Mouse (Mus musculus) ES-E14 (cell line): Measurements from ENCODE around the gene Ociad1. TPM values are rescaled to one million over a fixed set of nuclear protein-coding genes. Genes with fewer than 3 reads are reported as not detected.
A peak's percentile ranks its signal among the peaks of the same experiment; 100 is the strongest.

Experiments used
- DNase-seq: peaks from one replicate; pipeline ENCODE4 v3.0.0-alpha.2; 2013; ENCODE audit warnings: low read depth, low spot score
- H3K27ac ChIP-seq: 2 replicates; pipeline ENCODE4 v1.5.1; 2012; ENCODE audit warnings: low read depth, mild to moderate bottlenecking, low read length, moderate library complexity, mixed read lengths; ENCODE audit not compliant: poor library complexity, insufficient read depth, severe bottlenecking
- H3K36me3 ChIP-seq: 2 replicates; pipeline ENCODE4 v1.6.1; 2012; ENCODE audit warnings: mild to moderate bottlenecking, low read length, moderate library complexity, mixed read lengths; ENCODE audit not compliant: control insufficient read depth, poor library complexity, insufficient read depth, severe bottlenecking
- H3K4me1 ChIP-seq, 2 experiments: fragments of 150-350 bp in 1 of 2; sonication (generic) in 1 of 2; 2 replicates each; pipeline ENCODE4 v1.6.1; 2012; ENCODE audit warnings: low read length in 2 of 2, mild to moderate bottlenecking in 1 of 2, mixed read lengths in 1 of 2; ENCODE audit not compliant: control insufficient read depth in 2 of 2, insufficient read depth in 2 of 2, poor library complexity in 1 of 2
- H3K4me3 ChIP-seq, 2 experiments: fragments of 150-350 bp in 1 of 2; sonication (generic) in 1 of 2; 2 replicates each; pipeline ENCODE4 v1.5.1; 2012; ENCODE audit warnings: low read length in 2 of 2, low read depth in 1 of 2, mild to moderate bottlenecking in 1 of 2, mixed read lengths in 1 of 2; ENCODE audit not compliant: insufficient read depth in 1 of 2, poor library complexity in 1 of 2, severe bottlenecking in 1 of 2
- H3K9ac ChIP-seq: 2 replicates; pipeline ENCODE4 v1.6.1; 2012; ENCODE audit warnings: low read depth, mild to moderate bottlenecking, low read length, mixed read lengths; ENCODE audit not compliant: poor library complexity, insufficient read depth, severe bottlenecking
- H3K9me3 ChIP-seq: fragments of 150-350 bp; sonication (generic); 2 replicates; pipeline ENCODE4 v1.6.1; 2012; ENCODE audit warnings: low read depth, mild to moderate bottlenecking, low read length; ENCODE audit not compliant: control insufficient read depth, insufficient read depth
- CHD2 ChIP-seq: IDR thresholded peaks from 2 replicates; pipeline ENCODE4 v1.6.1; 2014; ENCODE audit warnings: mild to moderate bottlenecking, low read depth, low read length, inconsistent platforms
- HCFC1 ChIP-seq: IDR thresholded peaks from 2 replicates; pipeline ENCODE4 v1.6.1; 2012; ENCODE audit warnings: low read length, inconsistent platforms, borderline replicate concordance; ENCODE audit not compliant: insufficient read depth
- MAFK ChIP-seq: IDR thresholded peaks from 2 replicates; pipeline ENCODE4 v1.6.1; 2014; ENCODE audit warnings: mild to moderate bottlenecking, low read depth, low read length, inconsistent platforms; ENCODE audit not compliant: insufficient read depth
- ZC3H11A ChIP-seq: IDR thresholded peaks from 2 replicates; pipeline ENCODE4 v1.6.1; 2012; ENCODE audit warnings: low read depth, mild to moderate bottlenecking, inconsistent platforms, low read length, borderline replicate concordance
- ZNF384 ChIP-seq: IDR thresholded peaks from 2 replicates; pipeline ENCODE4 v1.6.1; 2012; ENCODE audit warnings: low read depth, low read length, inconsistent platforms
- in situ Hi-C, 2 experiments: fragments of 600-800 bp; cut with MboI; formaldehyde crosslinking; loops; one replicate each; pipeline ENCODE4 v1.15.1; 2025; ENCODE audit warnings: low sequenced_read_pairs in 2 of 2, inconsistent platforms in 1 of 2; ENCODE audit not compliant: unreplicated experiment in 2 of 2
- total RNA-seq: library from RNA; depleted of rRNA; stranded (reverse); fragments of 300-350 nt; gene quantifications from 2 replicates; pipeline ENCODE4 v1.2.3, GENCODE M21; 2012; rRNA removed

The Ociad1 gene
- total RNA-seq, 1 experiment = 123 TPM

DNA sequence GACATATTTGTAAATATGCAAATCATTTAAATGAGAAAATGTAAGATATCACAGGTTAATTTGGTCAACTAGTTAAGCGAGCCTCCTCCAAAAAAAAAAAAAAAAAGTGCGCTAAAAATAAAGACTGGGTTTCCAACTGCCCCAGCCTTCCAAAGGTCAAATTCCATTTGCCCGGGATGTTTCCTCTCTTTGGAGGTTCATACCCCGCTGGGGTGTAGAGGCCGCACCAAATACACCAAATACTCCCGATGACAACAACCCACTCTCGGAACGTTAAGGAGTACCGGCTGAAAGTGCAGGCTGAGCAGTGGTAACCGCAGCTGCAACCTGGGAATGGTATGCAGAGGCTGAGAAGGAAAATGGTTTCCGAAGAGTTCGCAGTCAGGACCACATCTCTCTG is 67.7 kb downstream of the Ociad1 start:
- in situ Hi-C loops = no loop called here
- no peak overlapping the region for H3K27ac ChIP-seq
- no peak for DNase-seq
- peak overlapping the region in 1 of 2 experiments; percentile 31; a peak in 1 of 4 replicates for H3K4me3 ChIP-seq
- no peaks in the 10 kb centered on the region for H3K36me3 ChIP-seq
- H3K9me3 ChIP-seq = no peaks in the 10 kb centered on the region
- TF ChIP-seq HCFC1 (no peak), ZNF384 (no peak), MAFK (no peak), CHD2 (no peak), ZC3H11A (no peak)
- peaks cover 0 to 6% of the 10 kb centered on the region in 2 experiments; a peak in 1 of 4 replicates for H3K4me1 ChIP-seq
- no peak overlapping the region for H3K9ac ChIP-seq

DNA sequence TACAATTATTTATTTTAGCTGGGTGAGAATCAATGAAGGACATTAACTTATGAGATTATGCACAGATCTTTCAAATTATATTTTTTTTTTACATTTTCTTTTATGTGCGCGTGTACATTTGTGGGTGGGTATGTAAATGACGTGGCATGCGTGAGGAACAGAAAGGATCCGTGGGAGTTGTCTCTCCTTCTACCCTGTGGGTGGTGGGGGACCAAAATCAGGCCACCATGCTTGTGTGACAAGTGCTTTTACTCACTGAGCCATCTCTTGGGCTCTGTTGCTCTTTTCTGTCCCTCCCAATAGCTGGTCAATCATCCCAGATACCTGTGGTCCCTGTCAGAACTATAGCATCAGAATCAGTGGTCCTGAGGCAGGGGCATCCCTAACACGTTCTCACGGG is 69.8 kb downstream of the Ociad1 start:
- H3K9me3 ChIP-seq = no peaks in the 10 kb centered on the region
- in situ Hi-C loops = no loop called here
- TF ChIP-seq ZC3H11A = no peak
- TF ChIP-seq CHD2 = no peak
- no peak for TF ChIP-seq HCFC1
- no peak for TF ChIP-seq ZNF384
- no peak for TF ChIP-seq MAFK
- no peak overlapping the region for H3K4me3 ChIP-seq
- no peaks in the 10 kb centered on the region for H3K36me3 ChIP-seq
- no peak overlapping the region for H3K9ac ChIP-seq
- H3K27ac ChIP-seq = no peak overlapping the region
- no peak for DNase-seq
- H3K4me1 ChIP-seq = peaks cover 4 to 11% of the 10 kb centered on the region in 2 experiments; a peak in 3 of 4 replicates

DNA sequence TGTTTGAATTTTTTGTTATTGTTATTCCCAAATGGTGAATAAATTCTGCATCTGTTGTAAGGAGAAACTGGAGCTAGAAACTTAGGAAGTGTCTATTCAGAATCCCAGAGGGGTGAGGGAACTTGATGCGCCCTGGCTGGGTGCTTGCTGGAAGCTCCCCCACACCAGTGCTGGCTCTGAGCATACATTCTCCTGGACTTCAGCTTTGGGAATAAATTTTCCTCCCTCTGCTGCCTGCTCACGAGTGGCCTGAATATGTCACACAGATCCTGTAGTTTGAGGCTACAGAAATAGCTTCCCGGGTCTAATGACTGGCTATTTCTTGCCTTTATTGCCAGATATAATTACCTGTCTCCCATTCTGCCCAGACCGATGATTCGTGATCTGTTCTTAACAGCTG is 70.2 kb downstream of the Ociad1 start:
- in situ Hi-C loops = no loop called here
- no peak for DNase-seq

More for the DNA sequence above, 70.2 kb downstream of the Ociad1 start:
- Histone ChIP-seq H3K9me3 (no peaks in the 10 kb centered on the region), H3K9ac (no peak overlapping the region), H3K4me1 (peaks cover 4 to 15% of the 10 kb centered on the region in 2 experiments; a peak in 3 of 4 replicates), H3K27ac (no peak overlapping the region), H3K4me3 (no peak overlapping the region), H3K36me3 (no peaks in the 10 kb centered on the region)
- TF ChIP-seq ZC3H11A (no peak), ZNF384 (no peak), CHD2 (no peak), HCFC1 (no peak), MAFK (no peak)

Other genes starting within 250 kb of the Ociad1 start
- gene Fryl, start 36.2 kb upstream of the Ociad1 start, total RNA-seq = 52.4 and 53.3 TPM in 2 replicates
- 3.3 and 5.2 TPM in 2 replicates for gene Ociad2, start 48.2 kb downstream of the Ociad1 start, total RNA-seq
- gene Cwh43, start 113.3 kb downstream of the Ociad1 start, total RNA-seq = 0.21 and 0.31 TPM in 2 replicates
- 14.9 and 15.2 TPM in 2 replicates for gene Dcun1d4, start 188.2 kb downstream of the Ociad1 start, total RNA-seq